Mouse (Mus musculus) midbrain, postnatal 0 days (tissue): ENCODE results near the gene Nt5e. TPM values are rescaled to one million over a fixed set of nuclear protein-coding genes. Genes with fewer than 3 reads are reported as not detected.

Source experiments
- ATAC-seq: fragments of 200-750 bp; cut with Nextera tagmentation; 2 replicates; pipeline ENCODE4 v1.8.0; 2017; ENCODE audit warnings: moderate number of reproducible peaks, mild to moderate bottlenecking, moderate TSS enrichment, moderate library complexity; ENCODE audit not compliant: low FRiP score
- DNase-seq: peaks from one replicate; pipeline ENCODE4 v3.0.0-alpha.2; 2015; ENCODE audit warnings: low spot score
- H3K27ac ChIP-seq: fragments of 300-500 bp; sonication (generic); 2 replicates; pipeline ENCODE4 v1.5.1; 2014; ENCODE audit warnings: low read depth, mild to moderate bottlenecking, low read length, mixed read lengths
- H3K27me3 ChIP-seq: fragments of 300-500 bp; sonication (generic); 2 replicates; pipeline ENCODE4 v1.6.1; 2014; ENCODE audit warnings: low read length, control low read depth, mixed read lengths; ENCODE audit not compliant: insufficient read depth
- H3K36me3 ChIP-seq: fragments of 300-500 bp; sonication (generic); 2 replicates; pipeline ENCODE4 v1.6.1; 2014; ENCODE audit warnings: low read length, control low read depth, mixed read lengths; ENCODE audit not compliant: insufficient read depth
- H3K4me1 ChIP-seq: fragments of 300-500 bp; sonication (generic); 2 replicates; pipeline ENCODE4 v1.6.1; 2014; ENCODE audit warnings: mild to moderate bottlenecking, control low read depth, antibody characterized with exemption, low read length, mixed read lengths; ENCODE audit not compliant: insufficient read depth
- H3K4me2 ChIP-seq: fragments of 300-500 bp; sonication (generic); 2 replicates; pipeline ENCODE4 v1.6.1; 2014; ENCODE audit warnings: low read depth, mild to moderate bottlenecking, low read length, mixed read lengths; ENCODE audit not compliant: poor library complexity, severe bottlenecking
- H3K4me3 ChIP-seq: fragments of 300-500 bp; sonication (generic); 2 replicates; pipeline ENCODE4 v1.5.1; 2014; ENCODE audit warnings: low read depth, mild to moderate bottlenecking, low read length, moderate library complexity
- H3K9ac ChIP-seq: fragments of 300-500 bp; sonication (generic); replicated peaks from 2 replicates; pipeline ENCODE4 v1.6.1; 2014; ENCODE audit warnings: mild to moderate bottlenecking, low read length, moderate library complexity, mixed read lengths; ENCODE audit not compliant: poor library complexity, severe bottlenecking
- H3K9me3 ChIP-seq: fragments of 300-500 bp; sonication (generic); 2 replicates; pipeline ENCODE4 v1.6.1; 2016; ENCODE audit warnings: low read length, control low read depth
- CTCF ChIP-seq: IDR thresholded peaks from 2 replicates; pipeline ENCODE4 v1.5.1; 2016; ENCODE audit warnings: antibody characterized with exemption, mild to moderate bottlenecking
- WGBS: fragments of 180-500 bp; shearing (Covaris S2); extraction: QIAGEN DNeasy Blood & Tissue Kit; methylation state at CpG from one replicate; pipeline ENCODE4 v1.1.7; 2014; 5-methylcytosine and 5-hydroxymethylcytosine counted together
- polyA plus RNA-seq: library from polyadenylated mRNA; unstranded; fragments of >200 nt; fragmentation: Nextera tagmentation; extraction: Ambion mirVana; gene quantifications from 2 replicates; pipeline ENCODE4 v1.2.1, GENCODE M21; 2015
- total RNA-seq: library from RNA; depleted of rRNA; stranded (reverse); fragments of >200 nt; gene quantifications from 2 replicates; pipeline ENCODE4 v1.2.3, GENCODE M21; 2014; rRNA removed

Gene Nt5e
- 4.2 and 5.3 TPM in 2 replicates for total RNA-seq
- 2.2 and 2.6 TPM in 2 replicates for polyA plus RNA-seq

DNA sequence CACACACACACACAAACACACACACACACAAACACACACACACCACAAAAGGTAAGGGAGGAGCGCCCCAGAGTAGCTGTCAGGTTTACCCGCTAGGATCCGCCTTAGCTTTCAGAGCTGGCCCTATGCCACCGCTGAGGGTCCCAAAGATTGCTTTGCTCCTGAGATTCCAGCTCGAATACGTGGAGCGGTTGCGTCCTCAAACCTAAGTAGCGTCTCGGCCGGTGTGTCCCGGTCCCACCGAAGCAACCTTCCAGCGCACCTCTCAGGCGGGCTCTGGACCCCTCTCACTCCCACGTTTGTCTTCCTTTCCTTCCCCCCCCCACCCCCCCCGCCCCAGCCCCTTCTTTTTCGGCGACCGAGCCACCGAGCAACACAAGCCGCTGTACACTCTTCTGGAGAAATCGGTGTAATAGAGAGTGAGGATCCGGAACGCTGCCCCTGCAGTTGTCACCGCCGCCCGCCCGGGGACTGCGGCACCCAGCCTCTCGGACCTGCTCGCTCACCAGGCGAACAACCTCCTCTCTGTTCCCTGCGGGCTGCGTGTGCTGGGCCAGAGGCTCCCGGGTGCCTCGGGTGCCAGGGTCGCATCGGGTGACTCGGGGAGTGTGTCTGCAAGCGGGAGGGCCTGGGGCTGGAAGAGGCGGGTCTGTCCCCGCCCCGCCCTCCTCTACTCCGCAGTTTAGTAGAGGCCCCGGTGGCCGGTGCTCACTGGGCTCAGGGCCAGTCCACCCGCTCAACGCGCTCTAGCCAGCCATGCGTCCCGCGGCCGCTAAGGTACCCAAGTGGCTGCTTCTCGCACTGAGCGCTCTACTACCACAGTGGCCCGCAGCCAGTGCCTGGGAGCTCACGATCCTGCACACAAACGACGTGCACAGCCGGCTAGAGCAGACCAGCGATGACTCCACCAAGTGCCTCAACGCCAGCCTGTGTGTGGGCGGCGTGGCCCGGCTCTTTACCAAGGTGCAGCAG is at the start of gene Nt5e:
Nt5e (plus strand) TSS at position 268 of the 972 bp plus-strand sequence.
- peak within 1 kb of the TSS; percentile 98 for H3K4me2 ChIP-seq
- peak within 1 kb of the TSS; percentile 64 for H3K4me3 ChIP-seq
- H3K9ac ChIP-seq, result peak within 1 kb of the TSS; percentile 64
- H3K36me3 ChIP-seq, result no peaks in the 10 kb centered on the region
- DNase-seq (peak; percentile 69), ATAC-seq (peak; percentile 80)
- H3K27me3 ChIP-seq, result no peaks in the 10 kb centered on the region
- WGBS, result under 1% methylated on average over 64 of the region's 66 CpGs
- H3K27ac ChIP-seq, result no peak within 1 kb of the TSS
- 0 out of 2 replicates have a peak, but pooled peaks have one; percentile 1 for TF ChIP-seq CTCF
- H3K4me1 ChIP-seq, result no peaks in the 10 kb centered on the region
- no peaks in the 10 kb centered on the region for H3K9me3 ChIP-seq

GRCm38 (mm10) chr9:88277588-88277987 is 49.4 kb upstream of the Nt5e start:
- no peak for TF ChIP-seq CTCF
- Histone ChIP-seq H3K27me3 (no peaks in the 10 kb centered on the region), H3K4me2 (no peak overlapping the region), H3K36me3 (no peaks in the 10 kb centered on the region), H3K27ac (no peak overlapping the region), H3K4me1 (no peaks in the 10 kb centered on the region), H3K9ac (no peak overlapping the region), H3K4me3 (no peak overlapping the region), H3K9me3 (no peaks in the 10 kb centered on the region)
- ATAC-seq (no peak), DNase-seq (no peak)
- 88% methylated on average over 4 of the region's 4 CpGs for WGBS

GRCm38 (mm10) chr9:88279728-88280127 is 47.3 kb upstream of the Nt5e start:
- no peaks in the 10 kb centered on the region for H3K27me3 ChIP-seq
- ATAC-seq, result no peak
- WGBS, result 88% methylated on average over 2 of the region's 2 CpGs
- H3K9ac ChIP-seq, result no peak overlapping the region
- DNase-seq, result no peak
- no peak overlapping the region for H3K4me3 ChIP-seq
- no peak overlapping the region for H3K4me2 ChIP-seq
- no peaks in the 10 kb centered on the region for H3K4me1 ChIP-seq
- H3K36me3 ChIP-seq, result no peaks in the 10 kb centered on the region
- H3K27ac ChIP-seq, result no peak overlapping the region
- no peak for TF ChIP-seq CTCF
- no peaks in the 10 kb centered on the region for H3K9me3 ChIP-seq

GRCm38 (mm10) chr9:88289568-88290168 is 37.3 kb upstream of the Nt5e start:
- Histone ChIP-seq H3K4me2 (no peak overlapping the region), H3K36me3 (no peaks in the 10 kb centered on the region), H3K4me1 (no peaks in the 10 kb centered on the region), H3K27me3 (no peaks in the 10 kb centered on the region), H3K4me3 (no peak overlapping the region), H3K27ac (no peak overlapping the region), H3K9ac (no peak overlapping the region), H3K9me3 (no peaks in the 10 kb centered on the region)
- DNase-seq (no peak), ATAC-seq (no peak)
- WGBS, result 86% methylated on average over 7 of the region's 7 CpGs
- TF ChIP-seq CTCF, result no peak

DNA sequence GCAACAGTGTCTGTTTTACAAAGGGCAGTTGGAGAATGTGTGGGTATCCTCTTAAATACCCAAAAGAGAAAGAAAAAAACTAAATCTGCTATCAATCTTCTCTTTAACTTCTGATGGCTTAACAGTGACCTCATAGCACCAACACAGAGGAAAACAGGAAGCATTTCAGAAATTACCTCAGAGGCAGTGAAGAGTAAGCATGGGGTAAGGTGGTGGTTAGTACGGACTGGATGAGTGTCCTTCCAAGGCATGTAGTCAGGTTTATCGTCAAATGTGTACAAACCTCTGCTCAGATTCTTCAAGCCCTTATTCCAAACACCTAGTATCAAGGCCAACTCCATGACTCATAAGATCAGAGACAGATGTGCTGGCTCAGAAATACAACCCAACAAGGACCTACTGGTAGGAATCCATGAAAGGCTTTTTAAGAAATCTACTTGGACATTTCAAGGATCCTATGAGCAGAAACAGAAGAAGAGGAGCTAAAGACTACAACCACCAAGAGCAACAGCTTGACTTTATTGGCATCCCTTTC is 34.1 kb upstream of the Nt5e start:
- no peak overlapping the region for H3K9ac ChIP-seq
- no peak overlapping the region for H3K27ac ChIP-seq
- ATAC-seq (no peak), DNase-seq (no peak)
- no peaks in the 10 kb centered on the region for H3K4me1 ChIP-seq
- no peak overlapping the region for H3K4me3 ChIP-seq
- WGBS, result 90% methylated on average over 2 of the region's 2 CpGs
- no peak overlapping the region for H3K4me2 ChIP-seq
- no peaks in the 10 kb centered on the region for H3K27me3 ChIP-seq
- H3K36me3 ChIP-seq, result no peaks in the 10 kb centered on the region
- no peak for TF ChIP-seq CTCF
- no peaks in the 10 kb centered on the region for H3K9me3 ChIP-seq

GRCm38 (mm10) chr9:88295798-88296197 is 31.2 kb upstream of the Nt5e start:
- DNase-seq, result peak; percentile 40
- 61% methylated on average over 4 of the region's 4 CpGs for WGBS
- Histone ChIP-seq H3K4me2 (no peak overlapping the region), H3K4me3 (no peak overlapping the region), H3K27me3 (no peaks in the 10 kb centered on the region), H3K27ac (no peak overlapping the region), H3K4me1 (no peaks in the 10 kb centered on the region), H3K9me3 (no peaks in the 10 kb centered on the region), H3K36me3 (no peaks in the 10 kb centered on the region), H3K9ac (no peak overlapping the region)
- peak; percentile 38; the same call in 1 of the 2 replicates for ATAC-seq
- TF ChIP-seq CTCF, result no peak
